Mouse (Mus musculus) MEL (cell line): ENCODE measurements around the gene Txnrd1.

ENCODE experiments used
- E2F4 ChIP-seq: IDR thresholded peaks from 2 replicates; pipeline ENCODE4 v1.6.1; 2011; ENCODE audit warnings: low read depth, low read length, improper control_type of control experiment, borderline replicate concordance
- POLR2A ChIP-seq, 2 experiments: IDR thresholded peaks; 2 replicates each; pipeline ENCODE4 v1.6.1; 2011 to 2012; ENCODE audit warnings: low read length in 2 of 2, mild to moderate bottlenecking in 2 of 2, control low read depth in 1 of 2, improper control_type of control experiment in 1 of 2, low read depth in 1 of 2, moderate library complexity in 1 of 2; ENCODE audit not compliant: control insufficient read depth in 1 of 2, insufficient read depth in 1 of 2, poor library complexity in 1 of 2

DNA sequence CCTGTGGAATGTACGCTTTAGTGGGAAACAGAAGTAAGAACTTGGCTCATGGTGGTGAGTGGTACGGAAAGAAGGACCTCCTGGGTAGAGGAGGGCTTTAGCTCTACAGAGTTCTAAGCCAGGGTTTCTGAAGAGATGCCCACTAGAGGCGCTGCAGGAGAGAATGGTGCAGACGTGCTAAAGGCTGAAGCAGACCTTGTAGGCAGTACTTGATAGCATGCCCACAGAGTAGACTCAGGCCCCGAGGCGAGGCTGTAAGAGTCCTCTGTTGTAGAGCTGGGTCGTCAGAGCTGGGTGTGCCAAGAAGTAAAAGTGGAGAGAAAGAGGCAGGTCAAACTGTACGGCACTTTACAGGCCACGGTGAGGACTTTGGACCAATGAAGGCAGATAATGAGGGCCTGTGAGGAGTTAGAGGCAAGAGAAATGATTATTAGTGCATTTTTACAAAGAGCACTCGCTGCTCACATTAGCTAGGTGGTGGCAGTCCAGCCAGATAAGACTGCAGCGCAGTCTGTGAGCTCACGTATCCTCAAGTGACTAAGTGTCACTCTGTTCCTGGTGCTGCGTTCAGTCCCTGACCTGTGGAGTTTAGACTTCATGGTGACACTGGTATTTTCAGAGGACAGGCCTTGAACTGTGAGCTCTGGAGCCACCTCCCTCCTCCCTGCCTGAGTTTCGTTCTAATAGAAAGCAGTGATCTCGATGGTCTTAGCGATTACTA, 42.5 kb downstream of the Txnrd1 start:
- TF ChIP-seq POLR2A (IDR thresholded peaks at IDR 0.05; ENCODE audit: control insufficient read depth in 1 of 2, insufficient read depth in 1 of 2, low read depth in 1 of 2, low read length in 2 of 2, poor library complexity in 1 of 2) (no peak), E2F4 (no peak)
